Mouse (Mus musculus): ENCODE measurements at regions not wholly inside any gene's neighbourhood (a gene's known extent, or its start where the extent isn't known, plus 50 kb on each side); places are given as distances from the start of the nearest gene placed in this dataset.

DNA sequence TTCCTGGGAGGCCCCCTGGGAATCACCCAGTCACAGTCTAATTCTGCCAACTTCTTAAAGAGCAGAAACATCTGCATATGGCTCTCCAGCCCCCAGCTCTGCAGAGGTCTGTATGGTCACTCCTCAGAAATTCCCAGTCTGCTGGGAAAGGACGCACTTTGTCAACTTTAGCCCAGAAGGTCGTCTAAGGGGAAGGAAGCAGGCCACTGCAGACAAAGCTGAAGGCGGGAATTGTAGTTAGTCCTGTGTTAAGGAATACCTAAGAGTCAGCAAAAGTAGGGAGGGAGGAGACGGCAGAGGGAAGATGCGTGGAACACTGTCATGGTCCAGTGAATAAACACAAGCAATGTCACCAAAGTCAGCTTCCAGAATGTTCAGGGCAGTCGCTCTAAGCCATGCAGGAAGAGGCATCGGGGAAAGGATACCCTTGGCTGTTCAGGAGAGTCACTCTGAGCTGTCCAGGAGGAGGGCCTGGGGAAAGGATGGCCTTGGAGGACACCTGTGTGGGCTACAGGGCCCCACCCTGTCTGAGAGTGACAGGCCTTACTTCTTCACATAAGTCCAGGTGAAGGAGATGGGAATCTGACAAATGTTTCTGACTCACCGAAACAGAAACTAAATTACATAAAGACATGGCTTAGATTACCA is 230.1 kb upstream of the Adgrl2 start:
- TF ChIP-seq CTCF (IDR thresholded peaks at IDR 0.05; ENCODE audit: low read depth, low read length) (no peak), EP300 (IDR thresholded peaks at IDR 0.05; ENCODE audit: insufficient read depth, low read depth, low read length) (peak; percentile 34; the same call in 1 of the 2 replicates)
